Mouse (Mus musculus): ENCODE measurements around the gene Ddx17.
A peak's percentile ranks its signal among the peaks of the same experiment; 100 is the strongest.

Ddx17 gene

GRCm38 (mm10) chr15:79546410-79547288 lies at the start of gene Ddx17:
Gene Ddx17 (minus strand): TSS chr15:79546741.
- DNase-seq (ENCODE audit: low spot score in 2 of 2) = peak; percentile 96 to 99

GRCm38 (mm10) chr15:79581581-79581980 lies 35.0 kb upstream of the Ddx17 start:
- no peak for DNase-seq (ENCODE audit: low spot score in 2 of 2)

GRCm38 (mm10) chr15:79577671-79578426 lies 31.3 kb upstream of the Ddx17 start:
- no peak for DNase-seq (ENCODE audit: low spot score in 2 of 2)

GRCm38 (mm10) chr15:79576947-79577346 lies 30.4 kb upstream of the Ddx17 start:
- DNase-seq (ENCODE audit: low spot score in 2 of 2) = no peak

GRCm38 (mm10) chr15:79575543-79576222 lies 29.1 kb upstream of the Ddx17 start:
- DNase-seq (ENCODE audit: low spot score in 2 of 2) = no peak

- no peak for DNase-seq (ENCODE audit: low spot score in 2 of 2)
These were observed 15.9 kb upstream of the Ddx17 start for GRCm38 (mm10) chr15:79562417-79562816.

GRCm38 (mm10) chr15:79559649-79560048 lies 13.1 kb upstream of the Ddx17 start:
- no peak for DNase-seq (ENCODE audit: low spot score in 2 of 2)

- DNase-seq (ENCODE audit: low spot score in 2 of 2) = no peak
These were observed 6.0 kb upstream of the Ddx17 start for GRCm38 (mm10) chr15:79552566-79552965.

GRCm38 (mm10) chr15:79548226-79548625 lies 1.7 kb upstream of the Ddx17 start:
- DNase-seq (ENCODE audit: low spot score in 2 of 2) = no peak

GRCm38 (mm10) chr15:79547289-79547820 lies 814 bp upstream of the Ddx17 start:
- no peak for DNase-seq (ENCODE audit: low spot score in 2 of 2)

GRCm38 (mm10) chr15:79545921-79546399 lies 581 bp downstream of the Ddx17 start:
- DNase-seq (ENCODE audit: low spot score in 2 of 2) = peak in 1 of 2 experiments; percentile 50

GRCm38 (mm10) chr15:79545496-79545895 lies 1.0 kb downstream of the Ddx17 start:
- no peak for DNase-seq (ENCODE audit: low spot score in 2 of 2)

- DNase-seq (ENCODE audit: low spot score in 2 of 2) = no peak
These were observed 2.6 kb downstream of the Ddx17 start for GRCm38 (mm10) chr15:79543968-79544367.

- no peak for DNase-seq (ENCODE audit: low spot score in 2 of 2)
These were observed 12.7 kb downstream of the Ddx17 start for GRCm38 (mm10) chr15:79533796-79534195.

- no peak for DNase-seq (ENCODE audit: low spot score in 2 of 2)
These were observed 16.6 kb downstream of the Ddx17 start for GRCm38 (mm10) chr15:79529935-79530334.

GRCm38 (mm10) chr15:79527991-79528639 lies 18.4 kb downstream of the Ddx17 start:
- DNase-seq (ENCODE audit: low spot score in 2 of 2) = no peak

- no peak for DNase-seq (ENCODE audit: low spot score in 2 of 2)
These were observed 19.3 kb downstream of the Ddx17 start for GRCm38 (mm10) chr15:79527192-79527591.

- DNase-seq (ENCODE audit: low spot score in 2 of 2) = no peak
These were observed 20.4 kb downstream of the Ddx17 start for GRCm38 (mm10) chr15:79525979-79526768.

GRCm38 (mm10) chr15:79525564-79525963 lies 21.0 kb downstream of the Ddx17 start:
- DNase-seq (ENCODE audit: low spot score in 2 of 2) = no peak

Data from spleen, postnatal 14 days (tissue).